Mouse (Mus musculus): ENCODE measurements around the gene Nav3. TPM values are rescaled to one million over a fixed set of nuclear protein-coding genes. Genes with fewer than 3 reads are reported as not detected.

Nav3 gene
- polyA plus RNA-seq, 1 experiment from 2014 or later: 1.2 TPM

DNA sequence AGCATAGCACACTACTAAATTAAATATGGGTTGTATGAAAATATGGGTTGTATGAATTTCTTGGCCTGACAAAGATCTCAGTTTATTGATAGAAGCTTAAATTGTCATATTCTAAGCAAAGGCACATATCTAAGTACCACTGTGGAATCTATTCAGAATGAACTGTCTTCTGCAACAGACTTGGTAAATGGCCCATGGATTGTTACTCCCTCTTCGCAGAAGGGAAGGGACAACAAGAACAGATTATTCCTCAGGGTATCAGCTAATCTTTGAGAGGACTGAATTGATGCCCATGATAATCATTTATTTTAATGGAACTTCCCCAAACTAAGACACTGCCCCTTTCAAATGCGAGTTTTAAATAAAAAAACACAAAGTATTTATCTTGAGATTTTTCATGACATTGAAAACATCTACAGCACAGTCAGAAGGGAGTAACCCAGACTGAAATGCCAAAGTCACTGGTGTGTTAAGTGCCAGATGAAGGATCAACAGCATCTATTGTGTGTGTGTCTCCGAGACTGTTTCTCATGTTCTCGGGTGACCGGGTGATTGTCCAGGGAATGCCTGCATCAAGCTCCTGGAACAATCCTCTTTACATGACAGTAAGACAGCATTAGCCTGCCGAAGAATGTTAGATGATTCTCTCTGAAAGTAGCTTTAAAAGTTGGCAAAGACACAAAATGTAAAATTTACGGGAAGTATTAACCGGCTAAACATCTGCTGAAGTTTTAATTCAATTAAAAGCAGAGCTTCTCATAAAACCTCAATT, 527.3 kb downstream of the Nav3 start:
- no peak overlapping the region for H3K9ac ChIP-seq (ENCODE audit: low read length)
- no peak overlapping the region for H3K27ac ChIP-seq (ENCODE audit: low read length)
- no peak for ATAC-seq (ENCODE audit: low read depth)
- no peak overlapping the region for H3K4me3 ChIP-seq (ENCODE audit: low read length)
- H3K9me3 ChIP-seq (ENCODE audit: control insufficient read depth, low read length): no peaks in the 10 kb centered on the region
- H3K36me3 ChIP-seq (ENCODE audit: control insufficient read depth, insufficient read depth, low read length): no peaks in the 10 kb centered on the region
- H3K27me3 ChIP-seq (ENCODE audit: control insufficient read depth, insufficient read depth, low read depth, low read length): no peaks in the 10 kb centered on the region
- no peaks in the 10 kb centered on the region for H3K4me1 ChIP-seq (replicated peaks; ENCODE audit: control insufficient read depth, insufficient read depth, low read length)
- H3K4me2 ChIP-seq (ENCODE audit: low read depth, low read length): no peak overlapping the region
- WGBS: 72% methylated on average over 8 of the region's 8 CpGs

DNA sequence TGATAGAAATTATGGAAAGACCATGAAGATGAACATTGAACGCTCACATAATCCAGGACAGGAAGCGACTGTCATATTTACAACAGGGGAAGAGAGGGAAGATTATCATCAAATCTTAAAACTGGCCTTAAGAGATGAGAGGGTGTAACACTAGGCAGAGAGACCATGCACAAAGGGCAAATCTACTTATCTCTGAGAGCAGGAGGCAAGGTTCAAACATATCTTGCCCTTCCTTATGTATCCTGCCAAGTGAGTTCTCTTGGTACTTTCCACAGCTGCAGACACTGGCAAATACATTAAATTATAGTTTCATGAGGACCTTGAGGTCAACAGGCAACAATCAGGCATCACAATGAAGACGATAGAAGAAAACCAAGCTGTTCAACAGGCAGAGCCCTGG, 529.9 kb downstream of the Nav3 start:
- Histone ChIP-seq H3K27me3 (ENCODE audit: control insufficient read depth, insufficient read depth, low read depth, low read length) (no peaks in the 10 kb centered on the region), H3K4me2 (ENCODE audit: low read depth, low read length) (no peak overlapping the region), H3K9ac (ENCODE audit: low read length) (no peak overlapping the region), H3K9me3 (ENCODE audit: control insufficient read depth, low read length) (no peaks in the 10 kb centered on the region), H3K36me3 (ENCODE audit: control insufficient read depth, insufficient read depth, low read length) (no peaks in the 10 kb centered on the region), H3K4me1 (replicated peaks; ENCODE audit: control insufficient read depth, insufficient read depth, low read length) (no peaks in the 10 kb centered on the region), H3K27ac (ENCODE audit: low read length) (no peak overlapping the region), H3K4me3 (ENCODE audit: low read length) (no peak overlapping the region)
- WGBS: 70% methylated on average over 3 of the region's 3 CpGs
- no peak for ATAC-seq (ENCODE audit: low read depth)

- H3K4me2 ChIP-seq (ENCODE audit: low read depth, low read length): no peak overlapping the region
- no peaks in the 10 kb centered on the region for H3K27me3 ChIP-seq (ENCODE audit: control insufficient read depth, insufficient read depth, low read depth, low read length)
- H3K9ac ChIP-seq (ENCODE audit: low read length): no peak overlapping the region
- no peaks in the 10 kb centered on the region for H3K36me3 ChIP-seq (ENCODE audit: control insufficient read depth, insufficient read depth, low read length)
- no peak for ATAC-seq (ENCODE audit: low read depth)
- WGBS: 70% methylated on average over 2 of the region's 2 CpGs
- H3K4me3 ChIP-seq (ENCODE audit: low read length): no peak overlapping the region
- no peaks in the 10 kb centered on the region for H3K9me3 ChIP-seq (ENCODE audit: control insufficient read depth, low read length)
- H3K27ac ChIP-seq (ENCODE audit: low read length): no peak overlapping the region
- H3K4me1 ChIP-seq (replicated peaks; ENCODE audit: control insufficient read depth, insufficient read depth, low read length): no peaks in the 10 kb centered on the region
Measured at GRCm38 (mm10) chr10:109924136-109924535, 531.9 kb downstream of the Nav3 start.

- ATAC-seq (ENCODE audit: low read depth): peak; percentile 54
- 34% methylated on average over 11 of the region's 11 CpGs for WGBS
- H3K9me3 ChIP-seq (ENCODE audit: control insufficient read depth, low read length): no peaks in the 10 kb centered on the region
- peak overlapping the region; percentile 1; the same call in 1 of the 2 replicates for H3K9ac ChIP-seq (ENCODE audit: low read length)
- H3K36me3 ChIP-seq (ENCODE audit: control insufficient read depth, insufficient read depth, low read length): no peaks in the 10 kb centered on the region
- no peak overlapping the region for H3K27ac ChIP-seq (ENCODE audit: low read length)
- peak overlapping the region; percentile 39 for H3K4me3 ChIP-seq (ENCODE audit: low read length)
- H3K27me3 ChIP-seq (ENCODE audit: control insufficient read depth, insufficient read depth, low read depth, low read length): no peaks in the 10 kb centered on the region
- H3K4me2 ChIP-seq (ENCODE audit: low read depth, low read length): peak overlapping the region; percentile 40
- no peaks in the 10 kb centered on the region for H3K4me1 ChIP-seq (replicated peaks; ENCODE audit: control insufficient read depth, insufficient read depth, low read length)
Measured at GRCm38 (mm10) chr10:109921368-109921767, 534.6 kb downstream of the Nav3 start.

DNA sequence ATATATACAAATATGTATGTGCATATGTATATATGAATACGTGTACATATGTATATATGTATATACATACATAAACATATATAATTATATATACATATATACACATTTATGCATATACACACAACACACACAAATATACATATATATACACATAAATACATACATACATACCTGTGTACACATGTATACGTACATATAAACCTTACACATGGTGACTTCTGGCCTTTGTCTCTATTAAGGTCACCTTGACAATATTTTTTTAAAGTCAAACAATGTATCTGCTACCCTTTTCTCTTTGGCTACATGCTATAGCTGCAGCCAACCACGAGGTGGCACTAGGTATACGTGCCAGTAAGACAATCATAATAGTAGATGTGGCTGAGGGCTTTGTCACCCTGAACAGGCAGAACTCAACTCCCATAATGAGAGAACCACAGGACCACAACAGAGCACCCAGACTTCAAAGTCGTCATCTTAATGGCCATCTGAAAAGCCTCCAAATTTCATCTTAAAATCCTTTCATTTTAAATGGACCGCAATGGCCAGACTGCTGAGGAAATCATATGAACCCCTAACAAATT, 535.3 kb downstream of the Nav3 start:
- H3K9ac ChIP-seq (ENCODE audit: low read length): peak overlapping the region; percentile 1
- no peak overlapping the region for H3K27ac ChIP-seq (ENCODE audit: low read length)
- peak overlapping the region; percentile 40 for H3K4me2 ChIP-seq (ENCODE audit: low read depth, low read length)
- no peaks in the 10 kb centered on the region for H3K4me1 ChIP-seq (replicated peaks; ENCODE audit: control insufficient read depth, insufficient read depth, low read length)
- no peaks in the 10 kb centered on the region for H3K27me3 ChIP-seq (ENCODE audit: control insufficient read depth, insufficient read depth, low read depth, low read length)
- no peaks in the 10 kb centered on the region for H3K36me3 ChIP-seq (ENCODE audit: control insufficient read depth, insufficient read depth, low read length)
- WGBS: 9% methylated on average over 6 of the region's 6 CpGs
- peak; percentile 89 for ATAC-seq (ENCODE audit: low read depth)
- H3K4me3 ChIP-seq (ENCODE audit: low read length): peak overlapping the region; percentile 39
- H3K9me3 ChIP-seq (ENCODE audit: control insufficient read depth, low read length): no peaks in the 10 kb centered on the region

DNA sequence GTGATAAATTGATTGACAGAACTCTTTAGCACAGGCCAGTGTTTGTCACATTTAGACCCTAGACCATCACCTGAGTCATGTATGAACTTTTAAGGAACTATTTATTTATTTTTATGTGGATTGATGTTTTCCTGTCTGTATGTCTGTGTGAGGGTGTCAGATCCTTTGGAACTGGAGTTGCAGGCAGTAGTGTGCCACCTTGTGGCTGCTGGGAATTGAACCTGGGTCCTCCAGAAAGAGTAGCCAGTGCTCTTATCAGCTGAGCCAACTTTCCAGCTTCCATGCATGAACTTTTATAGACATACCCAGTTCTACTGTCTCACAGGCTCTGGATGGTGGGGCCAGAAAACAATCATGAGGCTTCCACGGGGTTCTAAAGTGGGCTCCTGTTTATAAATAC, 536.5 kb downstream of the Nav3 start:
- Histone ChIP-seq H3K4me2 (ENCODE audit: low read depth, low read length) (no peak overlapping the region), H3K9ac (ENCODE audit: low read length) (no peak overlapping the region), H3K4me3 (ENCODE audit: low read length) (no peak overlapping the region), H3K9me3 (ENCODE audit: control insufficient read depth, low read length) (no peaks in the 10 kb centered on the region), H3K36me3 (ENCODE audit: control insufficient read depth, insufficient read depth, low read length) (no peaks in the 10 kb centered on the region), H3K4me1 (replicated peaks; ENCODE audit: control insufficient read depth, insufficient read depth, low read length) (no peaks in the 10 kb centered on the region), H3K27me3 (ENCODE audit: control insufficient read depth, insufficient read depth, low read depth, low read length) (no peaks in the 10 kb centered on the region), H3K27ac (ENCODE audit: low read length) (no peak overlapping the region)
- no peak for ATAC-seq (ENCODE audit: low read depth)
- 31% methylated on average over 1 of the region's 1 CpGs for WGBS

GRCm38 (mm10) chr10:109907206-109907605, 548.8 kb downstream of the Nav3 start:
- Histone ChIP-seq H3K4me3 (ENCODE audit: low read length) (no peak overlapping the region), H3K9ac (ENCODE audit: low read length) (no peak overlapping the region), H3K27ac (ENCODE audit: low read length) (no peak overlapping the region), H3K4me2 (ENCODE audit: low read depth, low read length) (no peak overlapping the region), H3K9me3 (ENCODE audit: control insufficient read depth, low read length) (no peaks in the 10 kb centered on the region), H3K36me3 (ENCODE audit: control insufficient read depth, insufficient read depth, low read length) (no peaks in the 10 kb centered on the region), H3K27me3 (ENCODE audit: control insufficient read depth, insufficient read depth, low read depth, low read length) (no peaks in the 10 kb centered on the region), H3K4me1 (replicated peaks; ENCODE audit: control insufficient read depth, insufficient read depth, low read length) (no peaks in the 10 kb centered on the region)
- 54% methylated on average over 4 of the region's 4 CpGs for WGBS
- no peak for ATAC-seq (ENCODE audit: low read depth)

DNA sequence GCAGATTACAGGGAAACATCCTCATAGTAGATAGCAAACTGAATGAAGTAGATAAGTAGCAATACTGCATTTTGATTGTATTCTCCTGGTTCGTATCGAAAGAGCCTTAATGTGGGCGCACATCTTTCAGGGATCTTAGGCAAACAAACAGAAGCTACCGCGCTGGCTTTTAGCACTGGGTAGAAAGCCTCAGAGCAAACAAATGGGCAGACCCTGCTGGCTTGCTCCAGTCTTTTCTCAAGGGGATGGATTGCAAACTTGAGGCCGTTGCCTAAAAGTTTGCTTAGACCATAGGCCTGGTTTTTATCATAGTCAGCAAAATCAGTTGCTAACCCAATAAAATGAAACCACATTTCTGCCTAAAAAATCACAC, 549.6 kb downstream of the Nav3 start:
- ATAC-seq (ENCODE audit: low read depth): no peak
- no peak overlapping the region for H3K9ac ChIP-seq (ENCODE audit: low read length)
- no peak overlapping the region for H3K27ac ChIP-seq (ENCODE audit: low read length)
- no peaks in the 10 kb centered on the region for H3K4me1 ChIP-seq (replicated peaks; ENCODE audit: control insufficient read depth, insufficient read depth, low read length)
- H3K9me3 ChIP-seq (ENCODE audit: control insufficient read depth, low read length): no peaks in the 10 kb centered on the region
- WGBS: 35% methylated on average over 6 of the region's 6 CpGs
- no peak overlapping the region for H3K4me2 ChIP-seq (ENCODE audit: low read depth, low read length)
- H3K4me3 ChIP-seq (ENCODE audit: low read length): no peak overlapping the region
- H3K36me3 ChIP-seq (ENCODE audit: control insufficient read depth, insufficient read depth, low read length): no peaks in the 10 kb centered on the region
- no peaks in the 10 kb centered on the region for H3K27me3 ChIP-seq (ENCODE audit: control insufficient read depth, insufficient read depth, low read depth, low read length)

GRCm38 (mm10) chr10:109905649-109906412, 550.2 kb downstream of the Nav3 start:
- Histone ChIP-seq H3K4me3 (ENCODE audit: low read length) (no peak overlapping the region), H3K36me3 (ENCODE audit: control insufficient read depth, insufficient read depth, low read length) (no peaks in the 10 kb centered on the region), H3K27me3 (ENCODE audit: control insufficient read depth, insufficient read depth, low read depth, low read length) (no peaks in the 10 kb centered on the region), H3K9me3 (ENCODE audit: control insufficient read depth, low read length) (no peaks in the 10 kb centered on the region), H3K9ac (ENCODE audit: low read length) (no peak overlapping the region), H3K27ac (ENCODE audit: low read length) (no peak overlapping the region), H3K4me2 (ENCODE audit: low read depth, low read length) (no peak overlapping the region), H3K4me1 (replicated peaks; ENCODE audit: control insufficient read depth, insufficient read depth, low read length) (no peaks in the 10 kb centered on the region)
- WGBS: 25% methylated on average over 9 of the region's 9 CpGs
- ATAC-seq (ENCODE audit: low read depth): no peak
